Mouse (Mus musculus) hematopoietic stem cell, adult 5-6 weeks (primary cell): ENCODE measurements around the gene Gch1. TPM values are rescaled to one million over a fixed set of nuclear protein-coding genes. Genes with fewer than 3 reads are reported as not detected.
"Not testable (repeated sequence)": the region's sequence is repeated elsewhere in the genome, so short reads cannot be mapped to it uniquely, and the experiment has no call there.

Source experiments
- ATAC-seq, 2 experiments: fragments of 125-278 bp in 1 of 2; replicated peaks in 1 of 2; 2 replicates each; pipeline ENCODE4 v1.8.0; 2016 to 2017; ENCODE audit warnings: inconsistent platforms in 2 of 2, mild to moderate bottlenecking in 2 of 2, moderate number of reproducible peaks in 2 of 2, low read depth in 1 of 2, moderate TSS enrichment in 1 of 2; ENCODE audit not compliant: low FRiP score in 2 of 2, poor library complexity in 2 of 2, severe bottlenecking in 2 of 2, insufficient read depth in 1 of 2, low TSS enrichment in 1 of 2
- total RNA-seq: library from RNA; stranded (forward); fragments of 172-1452, 232-1000 nt; gene quantifications from 2 replicates; pipeline ENCODE4 v1.2.3, GENCODE M21; 2017

Gch1 gene
- total RNA-seq, 1 experiment from 2014 or later: 9.4 TPM

DNA sequence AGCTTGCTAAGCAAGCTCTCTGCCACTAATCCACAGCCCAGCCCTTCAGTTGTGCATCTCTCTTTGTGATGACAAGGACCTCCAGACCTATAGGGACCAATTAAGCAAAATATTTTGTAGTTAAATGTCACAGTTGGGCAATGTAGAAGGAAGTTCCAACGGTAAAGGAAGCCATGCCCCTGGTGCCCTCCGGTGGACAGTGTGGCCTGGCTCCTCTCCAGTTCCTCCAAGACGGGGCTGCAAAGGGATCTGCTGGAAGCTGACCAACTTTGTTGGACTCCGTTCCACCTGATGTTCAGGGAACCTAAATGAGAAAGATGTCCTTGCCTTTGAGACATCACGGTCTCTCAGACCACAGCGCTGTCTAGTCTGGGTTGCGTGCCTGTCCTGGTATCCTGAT, 71.7 kb downstream of the Gch1 start:
- peak; percentile 12 to 16; a peak in 1 of 4 replicates for ATAC-seq

DNA sequence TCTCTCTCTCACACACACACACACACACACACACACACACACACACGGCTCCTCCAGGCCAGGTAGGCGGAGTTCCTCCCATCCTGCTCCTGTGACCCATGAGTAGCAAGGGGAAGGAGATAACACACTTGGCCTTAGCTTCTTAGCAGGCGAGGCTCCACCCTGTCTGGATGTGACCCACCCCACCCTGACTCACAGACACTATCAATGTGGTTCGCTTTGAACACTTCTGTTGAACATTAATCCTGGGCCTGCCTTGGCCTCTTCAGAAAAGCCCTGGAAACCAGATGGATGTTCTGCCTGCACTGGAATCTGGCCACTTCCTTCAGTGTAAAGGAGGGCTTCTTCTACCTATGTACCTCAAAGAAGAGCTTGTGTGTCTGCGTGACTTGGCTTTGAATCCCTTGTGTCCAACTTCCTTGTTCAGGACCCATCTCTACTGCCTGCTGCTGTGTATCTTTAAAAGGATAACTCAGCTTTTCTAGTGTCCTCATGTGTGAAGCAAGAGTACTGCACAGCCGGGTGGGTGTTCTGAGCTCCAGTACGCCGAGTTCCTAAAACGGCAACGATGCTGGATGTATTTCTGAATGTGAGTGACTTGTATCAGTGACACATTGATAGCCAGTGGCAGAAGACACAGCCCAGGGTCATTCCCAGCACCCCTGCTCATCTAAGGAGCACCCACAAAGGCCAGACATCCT, 73.0 kb downstream of the Gch1 start:
- ATAC-seq: no peak

GRCm38 (mm10) chr14:47115154-47115553, 74.1 kb downstream of the Gch1 start:
- ATAC-seq: peak in 1 of 2 experiments; percentile 23; a peak in 1 of 4 replicates

GRCm38 (mm10) chr14:47111341-47111740, 77.9 kb downstream of the Gch1 start:
- no peak for ATAC-seq

- not testable (repeated sequence) for ATAC-seq
Observed at GRCm38 (mm10) chr14:47110391-47110790, 78.8 kb downstream of the Gch1 start.

- ATAC-seq: no peak
Observed at GRCm38 (mm10) chr14:47107461-47107860, 81.8 kb downstream of the Gch1 start.

DNA sequence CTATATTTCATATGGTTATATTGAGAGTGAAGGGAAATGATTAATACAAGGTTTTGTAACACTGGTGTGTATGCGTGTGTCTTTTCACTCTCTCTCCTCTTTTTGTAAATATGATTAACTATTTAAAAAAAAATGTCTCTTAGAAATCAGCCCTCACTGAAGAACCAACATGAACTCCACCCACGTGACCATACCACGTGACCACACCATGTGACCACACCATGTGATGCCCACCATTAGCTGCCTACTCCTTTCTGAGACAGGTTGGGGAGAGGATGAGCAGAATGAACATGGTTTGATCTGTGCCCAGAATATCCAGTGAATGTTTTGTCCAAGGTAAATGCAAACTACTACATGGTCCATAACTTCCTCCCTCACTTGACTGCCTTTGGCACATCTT, 83.5 kb downstream of the Gch1 start:
- no peak for ATAC-seq

- no peak for ATAC-seq
Observed at GRCm38 (mm10) chr14:47105174-47105557, 84.0 kb downstream of the Gch1 start.

GRCm38 (mm10) chr14:47104246-47105173, 84.7 kb downstream of the Gch1 start:
- ATAC-seq: peak; percentile 41 to 50; a peak in 3 of 4 replicates

Other genes starting within 250 kb of the Gch1 start
- 97.9 and 104 TPM in 2 replicates for gene Wdhd1, start 87.4 kb upstream of the Gch1 start, total RNA-seq
- gene Socs4, start 87.5 kb upstream of the Gch1 start, total RNA-seq: 25.4 and 30.9 TPM in 2 replicates
- 59.2 and 77.2 TPM in 2 replicates for gene Mapk1ip1l, start 108.9 kb upstream of the Gch1 start, total RNA-seq
- gene Lgals3, start 178.3 kb upstream of the Gch1 start, total RNA-seq: 4.8 and 30.8 TPM in 2 replicates
- gene Dlgap5, start 229.0 kb upstream of the Gch1 start, total RNA-seq: 41.5 and 60.2 TPM in 2 replicates